Mouse (Mus musculus) spleen, postnatal 4 days (tissue): Measurements from ENCODE around the gene Uqcrc1.
A peak's percentile ranks its signal among the peaks of the same experiment; 100 is the strongest.

Experiments used
- DNase-seq, 2 experiments: peaks; one replicate each; pipeline ENCODE4 v3.0.0; 2022; ENCODE audit warnings: low spot score in 2 of 2

Gene Uqcrc1

DNA sequence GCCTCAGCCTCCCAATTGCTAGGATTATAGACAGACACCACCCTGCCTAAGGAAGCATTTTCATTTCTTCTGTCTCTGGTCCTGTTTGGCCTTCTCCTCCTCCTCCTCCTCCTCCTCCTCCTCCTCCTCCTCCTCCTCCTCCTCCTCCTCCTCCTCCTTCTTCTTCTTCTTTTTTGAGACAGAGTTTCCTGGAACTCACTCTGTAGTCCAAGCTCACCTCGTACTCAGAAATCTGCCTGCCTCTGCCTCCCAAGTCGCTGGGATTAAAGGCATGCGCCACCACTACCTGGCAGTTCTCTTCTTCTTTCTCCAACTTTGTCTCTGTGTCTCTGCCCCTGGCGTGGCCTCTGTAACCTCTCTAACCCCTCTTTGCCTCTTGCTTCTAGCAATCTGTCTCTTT lies 49.3 kb downstream of the Uqcrc1 start, which contains the start of gene Ucn2:
TSS of gene Ucn2 (plus strand) at position 301 of the 400 bp plus-strand sequence.
- no peak for DNase-seq

DNA sequence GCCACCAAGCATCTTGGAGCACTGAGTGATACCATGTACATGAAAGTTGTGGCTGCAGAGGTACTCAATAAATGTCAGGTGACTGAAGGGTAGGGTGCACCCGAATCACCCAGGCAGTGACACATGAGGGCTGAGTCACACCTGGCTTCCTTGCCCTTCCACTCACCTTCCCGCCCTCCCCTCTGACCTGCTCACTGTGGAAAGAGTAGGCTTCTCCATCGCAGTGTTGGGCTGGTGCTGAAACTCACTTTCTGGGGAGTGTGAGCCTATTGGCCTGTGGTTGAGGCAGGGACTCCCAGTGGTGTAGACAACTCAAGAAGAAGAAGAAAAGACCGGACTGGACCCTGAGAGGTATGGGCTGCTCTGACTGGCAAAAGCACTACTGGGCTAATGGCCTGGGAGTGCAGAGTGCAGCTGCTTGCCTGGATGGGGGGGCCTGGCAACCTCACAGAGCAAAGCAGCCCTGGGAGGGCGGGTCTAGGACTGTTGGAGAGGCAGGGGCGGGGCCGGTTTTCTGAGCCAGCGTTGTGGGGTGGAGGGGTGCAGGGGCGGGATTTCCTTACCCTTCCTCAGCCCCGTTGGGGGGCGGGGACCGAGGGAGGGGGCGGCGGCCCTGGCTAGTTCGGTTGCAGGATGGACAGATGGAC lies 51.4 kb downstream of the Uqcrc1 start:
- DNase-seq, result no peak

DNA sequence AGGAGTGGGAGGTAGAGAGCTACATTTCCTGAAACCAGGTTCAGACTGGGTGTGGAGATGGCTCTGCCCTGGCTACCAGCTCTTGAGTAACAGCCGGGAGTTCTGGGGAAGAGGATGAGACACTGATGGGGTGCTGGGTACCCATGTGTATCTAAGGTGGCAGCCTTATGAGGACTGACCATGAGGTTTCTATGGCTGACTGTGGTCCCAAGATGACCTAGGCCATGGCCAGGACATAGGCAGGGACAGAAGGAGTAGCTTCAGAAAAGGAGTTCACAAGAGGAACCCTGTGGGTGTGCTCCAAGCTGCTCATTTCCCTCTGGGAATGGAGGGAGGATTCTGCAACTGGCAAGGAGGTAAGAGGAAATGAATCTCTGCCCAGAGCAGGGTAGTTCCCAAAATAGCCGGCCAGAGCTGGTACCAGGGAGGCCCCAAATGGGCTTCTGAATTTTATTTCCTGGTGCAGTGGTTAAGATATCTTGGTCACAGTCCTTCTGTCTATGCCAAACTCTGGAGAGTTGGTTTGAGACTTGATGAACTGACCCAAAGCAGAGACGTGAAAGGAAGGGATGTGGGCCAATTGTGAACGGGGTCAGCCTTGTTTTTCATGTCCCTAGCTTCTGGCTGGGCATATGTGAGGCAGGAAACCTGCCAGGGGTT lies 53.5 kb downstream of the Uqcrc1 start:
- no peak for DNase-seq

DNA sequence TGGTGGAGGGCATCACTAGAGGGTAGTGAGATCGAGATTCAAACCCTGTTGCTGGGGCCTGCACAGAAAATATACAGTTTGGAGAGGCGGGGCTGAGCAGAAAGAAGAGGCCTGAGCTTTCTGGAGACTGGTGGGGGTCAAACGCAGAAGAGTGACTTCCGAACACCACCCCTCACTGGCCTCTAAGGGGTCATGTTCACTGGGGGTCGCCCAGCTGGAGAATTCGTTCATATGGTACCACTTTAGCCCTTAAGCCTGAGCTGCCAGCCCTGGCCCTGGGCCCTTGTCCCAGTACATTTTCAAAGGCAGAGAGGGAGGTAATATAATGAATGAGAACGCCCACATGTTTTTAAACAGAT lies 54.0 kb downstream of the Uqcrc1 start:
- no peak for DNase-seq

DNA sequence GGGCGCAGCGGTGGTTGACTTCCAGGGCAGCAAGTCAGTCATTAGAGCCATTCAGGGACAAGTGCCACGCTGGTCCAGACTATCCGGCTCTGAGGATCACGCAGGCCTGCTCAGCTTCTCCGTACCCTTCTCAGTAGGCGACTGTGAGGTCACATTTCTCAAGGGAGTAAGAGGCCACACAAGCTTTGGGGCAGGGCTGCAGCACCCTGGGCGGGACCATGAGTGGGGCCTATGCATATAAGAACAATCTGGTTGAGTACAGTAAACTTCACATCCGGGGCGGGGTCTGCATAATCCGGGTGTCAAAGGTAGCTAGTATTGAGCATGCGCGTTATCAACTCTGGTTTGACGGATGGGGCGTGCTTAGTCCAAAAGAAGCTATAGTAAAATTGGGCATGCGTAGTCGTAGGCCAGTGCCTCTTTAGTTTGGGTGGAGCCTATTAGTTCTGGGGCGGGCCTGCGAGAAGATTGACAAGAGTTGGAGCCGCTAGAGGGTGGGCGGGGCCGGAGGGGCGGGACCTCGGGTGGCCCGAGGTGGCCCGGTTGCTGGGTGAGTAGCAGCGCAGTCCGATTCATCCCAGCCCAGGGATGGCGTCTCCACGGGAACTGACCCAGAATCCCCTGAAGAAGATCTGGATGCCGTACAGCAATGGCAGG lies 55.1 kb downstream of the Uqcrc1 start, which contains the start of gene Pfkfb4:
TSS of gene Pfkfb4 (plus strand) at position 351 of the 657 bp plus-strand sequence.
- DNase-seq, result peak; percentile 92 to 93

DNA sequence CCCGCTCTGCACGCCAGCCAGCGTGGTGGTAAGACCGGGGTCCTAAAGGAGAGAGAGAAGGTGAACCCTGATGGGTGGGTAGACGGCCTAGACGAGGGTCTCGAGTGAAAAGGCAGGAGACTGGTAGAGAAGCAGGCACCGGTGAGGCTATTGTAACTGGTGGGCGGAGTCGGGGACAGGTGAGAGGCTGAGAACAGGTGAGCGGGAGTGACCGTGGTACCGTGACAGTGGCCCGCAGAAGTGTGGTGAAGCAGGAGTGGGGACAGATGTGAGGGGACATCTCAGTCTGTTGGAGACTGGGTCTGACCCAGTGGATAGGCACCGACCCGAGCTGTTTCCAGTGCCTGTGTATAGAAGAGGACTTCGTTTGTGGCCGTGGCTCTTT lies 55.6 kb downstream of the Uqcrc1 start:
- DNase-seq, result no peak

DNA sequence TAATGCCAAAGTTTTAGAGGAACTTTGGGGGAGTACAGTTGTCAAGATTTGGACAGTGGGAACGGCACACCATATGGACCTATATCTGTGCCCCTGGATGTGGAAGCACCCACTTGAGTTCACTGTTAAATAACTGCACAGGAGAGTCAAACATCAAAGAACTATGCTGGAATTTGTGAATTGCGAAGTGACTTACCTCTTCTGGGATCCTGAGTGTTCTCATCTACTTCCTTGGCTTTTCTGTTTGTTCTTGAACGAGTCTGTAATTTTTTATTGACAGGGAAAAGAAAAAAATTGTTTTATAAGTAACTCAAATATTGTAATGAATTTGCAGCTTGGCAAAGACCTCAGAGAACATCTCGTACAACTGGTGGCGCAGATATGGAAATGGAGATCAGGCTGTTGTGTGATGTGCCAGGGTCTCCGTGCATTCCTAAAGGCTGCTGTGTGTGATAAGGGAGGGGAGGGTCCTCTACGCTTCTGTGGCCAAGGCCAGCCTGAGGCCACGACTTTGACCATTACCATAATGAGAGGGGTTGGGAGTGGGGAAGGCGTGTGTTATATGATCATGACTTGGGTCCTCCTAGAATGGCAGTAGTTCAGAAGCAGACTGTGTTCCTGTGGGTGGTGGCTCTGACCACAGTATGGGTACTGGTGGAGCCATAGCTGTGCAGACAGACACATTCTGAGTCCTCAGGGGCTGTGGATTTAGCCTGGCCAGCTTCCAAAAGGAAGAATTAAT lies 56.4 kb downstream of the Uqcrc1 start:
- DNase-seq, result no peak

DNA sequence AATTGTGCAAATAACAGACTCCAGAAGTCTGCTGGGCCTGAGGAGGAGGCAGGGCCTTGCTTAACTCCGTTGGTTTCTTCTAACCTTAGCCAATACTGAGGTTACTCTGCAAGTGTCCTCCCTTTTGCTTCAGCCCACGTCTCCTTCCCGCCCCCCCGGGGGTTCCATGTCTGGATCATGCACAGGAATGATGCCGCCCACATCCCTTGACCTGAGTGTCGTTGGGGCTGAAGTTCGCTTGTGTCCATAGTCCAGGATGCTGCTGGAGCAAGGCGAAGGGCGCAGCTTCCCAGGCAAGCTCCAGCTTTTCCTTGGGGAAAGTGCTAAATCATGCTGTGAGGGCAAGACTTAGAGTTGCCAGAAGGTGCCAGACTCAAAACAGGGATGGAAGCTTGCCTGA lies 60.0 kb downstream of the Uqcrc1 start:
- no peak for DNase-seq

DNA sequence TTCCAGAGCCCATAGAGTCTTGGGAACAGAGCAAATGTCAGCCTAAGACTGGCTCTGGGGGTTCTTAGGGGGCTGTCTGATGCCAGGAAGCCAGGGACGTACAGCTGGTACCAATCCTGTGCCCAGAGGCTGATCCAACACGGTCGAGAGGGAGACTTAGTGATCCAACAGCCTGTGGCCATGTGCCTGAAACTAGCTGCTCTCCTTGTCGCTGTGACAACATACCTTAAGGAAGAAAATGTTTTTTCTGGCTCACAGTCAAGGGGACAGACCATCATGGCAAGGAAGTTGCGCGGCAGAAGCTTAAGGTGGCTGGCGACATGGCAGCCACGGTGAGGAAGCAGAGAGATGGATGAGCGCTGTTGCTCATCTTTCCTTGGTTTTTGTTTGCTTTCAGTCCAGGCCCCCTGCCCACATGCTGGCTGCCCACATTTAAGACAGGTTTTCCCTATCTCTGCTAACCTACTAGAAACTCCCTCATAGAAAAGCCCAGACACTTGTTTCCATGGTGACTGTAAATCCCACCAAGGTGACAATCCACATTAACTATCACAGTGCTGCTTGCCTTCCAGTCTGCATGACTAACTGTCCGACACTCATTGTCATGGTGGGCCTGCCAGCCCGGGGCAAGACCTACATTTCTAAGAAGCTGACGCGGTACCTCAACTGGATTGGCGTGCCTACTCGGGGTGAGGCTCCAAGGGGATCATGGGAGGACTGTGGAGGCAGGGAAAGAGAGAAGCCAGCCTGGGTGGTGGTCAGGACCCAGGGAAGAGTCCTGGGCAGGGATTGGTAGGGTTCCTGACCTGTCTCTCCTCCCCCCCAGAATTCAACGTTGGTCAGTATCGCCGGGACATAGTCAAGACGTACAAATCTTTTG lies 62.1 kb downstream of the Uqcrc1 start:
- no peak for DNase-seq

DNA sequence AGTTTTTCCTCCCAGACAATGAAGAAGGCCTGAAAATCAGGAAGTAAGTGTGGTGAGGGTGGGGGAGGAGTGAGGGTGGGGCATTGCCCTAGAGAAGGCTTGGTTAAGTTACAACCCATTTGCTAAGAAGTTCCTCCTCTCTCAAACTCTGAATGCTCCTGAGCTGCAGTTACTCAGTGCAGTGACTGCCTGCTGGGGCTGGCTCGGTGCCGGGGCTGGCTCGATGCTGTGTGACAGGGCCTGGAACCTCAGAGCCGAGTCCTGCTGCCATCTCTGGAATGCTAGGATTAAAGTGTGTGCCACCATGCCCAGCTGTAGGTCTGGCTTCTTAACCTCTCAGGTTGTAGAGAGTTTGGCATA lies 62.7 kb downstream of the Uqcrc1 start:
- DNase-seq, result no peak
